Mouse (Mus musculus): ENCODE results near the gene Trpm6. TPM values are rescaled to one million over a fixed set of nuclear protein-coding genes. Genes with fewer than 3 reads are reported as not detected.

Trpm6 gene
- 0.01 TPM in 2 replicates for polyA plus RNA-seq (2012; rRNA removed)

DNA sequence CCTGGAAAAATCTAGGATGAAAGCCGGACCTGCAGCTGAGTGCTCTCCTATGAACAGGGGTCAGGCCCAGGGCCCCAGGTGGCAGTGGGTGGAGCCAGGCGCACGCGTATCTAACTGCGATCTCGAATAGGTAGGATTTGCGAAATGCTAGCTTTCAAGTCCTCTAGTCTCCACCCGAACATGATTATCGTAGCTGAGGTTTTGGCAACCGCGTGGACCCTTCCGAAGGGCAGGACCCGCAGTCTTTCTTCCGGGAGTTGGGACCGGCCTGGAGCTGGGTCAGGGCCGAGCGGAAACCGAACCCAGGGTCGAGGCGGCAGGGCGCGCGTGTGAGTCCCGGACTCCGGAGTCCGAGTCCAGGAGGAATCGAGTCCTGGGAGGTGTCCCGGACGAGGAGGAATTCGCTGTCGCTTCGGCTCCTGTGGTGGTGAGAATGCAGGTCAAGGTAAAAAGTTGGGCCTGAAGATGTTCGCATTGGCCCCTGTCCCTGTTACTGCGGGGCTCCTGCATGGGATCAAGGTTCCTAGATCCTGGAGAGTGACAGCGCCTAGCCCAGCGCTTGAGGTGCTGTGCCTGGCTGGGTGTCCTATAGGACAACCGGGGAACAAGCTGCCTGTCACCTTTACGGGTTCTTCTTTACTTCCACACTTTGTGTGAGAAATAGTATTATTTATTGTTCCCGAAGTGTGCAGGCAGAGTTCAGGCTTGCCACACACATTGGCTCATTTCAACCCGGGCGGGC lies at the start of gene Trpm6:
TSS of gene Trpm6 (plus strand) at position 386 of the 742 bp plus-strand sequence.

DNA sequence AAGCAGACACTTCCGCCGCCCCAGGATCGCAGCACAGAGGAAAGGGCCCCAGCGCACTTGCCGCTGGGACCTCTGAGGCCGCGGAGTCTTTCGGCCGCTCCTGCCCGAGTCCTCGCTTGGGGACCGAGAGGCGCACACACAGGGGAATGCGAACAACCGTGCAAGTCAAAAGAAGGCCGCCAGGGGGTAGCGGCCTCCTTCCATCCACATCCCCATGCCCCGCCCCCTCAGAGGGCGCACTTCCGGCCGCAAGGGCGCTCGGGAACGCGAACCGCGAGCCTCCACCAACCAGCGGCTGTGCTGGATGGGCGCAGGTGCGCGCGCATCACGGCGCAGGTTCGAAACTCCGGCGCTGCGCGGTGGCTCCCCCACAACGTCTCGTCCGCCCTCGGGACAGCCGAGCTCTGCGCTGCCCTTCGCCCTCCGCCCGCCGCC lies 36.9 kb upstream of the Trpm6 start, which contains the start of gene D030056L22Rik:
TSS of gene D030056L22Rik (plus strand) at position 328 of the 435 bp plus-strand sequence.

Other genes with a start within 250 kb of the Trpm6 start
- gene Ostf1, start 118.2 kb upstream of the Trpm6 start, polyA plus RNA-seq (2012; rRNA removed): 42.2 and 43.9 TPM in 2 replicates
- 8.5 and 8.6 TPM in 2 replicates for gene Nmrk1, start 118.0 kb upstream of the Trpm6 start, polyA plus RNA-seq (2012; rRNA removed)
- gene Carnmt1, start 79.2 kb upstream of the Trpm6 start, polyA plus RNA-seq (2012; rRNA removed): 5.2 and 5.3 TPM in 2 replicates
- 16.7 and 17.1 TPM in 2 replicates for gene D030056L22Rik, start 36.8 kb upstream of the Trpm6 start, polyA plus RNA-seq (2012; rRNA removed)

All from liver, embryonic 18 days (tissue).